Comparison of ENCODE assay signal across 9 mouse cellular contexts in the genomic region with DNA sequence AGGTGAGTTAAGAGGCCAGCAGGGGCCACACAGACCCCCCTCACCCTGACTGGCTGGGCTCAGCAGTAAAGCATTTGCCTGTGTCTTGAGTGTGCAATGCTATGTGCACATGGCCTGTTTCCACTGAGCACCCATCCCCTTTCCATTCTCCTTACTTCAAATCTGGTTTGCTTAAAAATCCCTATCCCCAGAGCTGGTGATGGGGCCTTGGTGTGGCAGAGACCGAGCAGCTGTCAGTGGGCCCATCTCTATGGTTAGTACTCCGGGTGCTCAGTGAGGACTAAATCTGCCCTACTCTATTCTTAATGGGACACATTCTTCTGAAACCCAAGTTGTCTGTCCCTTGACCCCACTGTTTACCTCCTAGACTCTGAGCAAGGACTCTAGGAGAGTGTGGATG. TPM values are rescaled to one million over a fixed set of nuclear protein-coding genes. Genes with fewer than 3 reads are reported as not detected.
A peak's percentile ranks its signal among the peaks of the same experiment; 100 is the strongest.
DNase-seq lines count a peak whose midpoint lies in the region; ATAC-seq and TF ChIP-seq lines count a peak whose summit lies in the region.
"Had no signal": no experiment of that assay in that cellular context is flagged by ENCODE, and none has a peak within 500 bp of the region (broad histone marks: within the 10 kb centered on the region; RNA-seq: fewer than 3 reads in every experiment).

No protein-coding gene starts in this region.

- H3K4me3 ChIP-seq in left cerebral cortex, adult 2 months = peak overlapping the region; percentile 88
- peak overlapping the region; percentile 68; the same call in 1 of the 2 replicates for H3K4me3 ChIP-seq in embryonic facial prominence, embryonic 15.5 days (replicated peaks)
- no peak overlapping the region for H3K4me3 ChIP-seq in limb, embryonic 10.5 days
- H3K4me3 ChIP-seq in midbrain, postnatal 0 days (ENCODE audit: low read depth, low read length) = peak overlapping the region; percentile 88
- H3K4me3 ChIP-seq: liver, embryonic 15.5 days had no signal

- DNase-seq in left cerebral cortex, adult 2 months (ENCODE audit: extremely low spot score in 1 of 2, low spot score in 2 of 2) = no peak
- DNase-seq in left cerebral cortex, adult 9 months (ENCODE audit: low spot score in 2 of 2) = no peak
- no peak for DNase-seq in limb, embryonic 10.5 days (ENCODE audit: low spot score)
- DNase-seq in midbrain, postnatal 0 days (ENCODE audit: low spot score) = no peak
- no peak for DNase-seq in layer of hippocampus, postnatal 14 days (ENCODE audit: low spot score in 2 of 2)
- no peak for DNase-seq in embryo, embryonic 11 days
- no peak for DNase-seq in heart, adult 8-10 months (ENCODE audit: low spot score)

- peak overlapping the region; percentile 93; the same call in 1 of the 2 replicates for H3K27ac ChIP-seq in left cerebral cortex, adult 2 months
- H3K27ac ChIP-seq in embryonic facial prominence, embryonic 15.5 days (replicated peaks) = no peak overlapping the region
- peak overlapping the region; percentile 58; the same call in 1 of the 2 replicates for H3K27ac ChIP-seq in limb, embryonic 10.5 days
- H3K27ac ChIP-seq in midbrain, postnatal 0 days (ENCODE audit: low read depth, low read length) = no peak overlapping the region
- H3K27ac ChIP-seq: liver, embryonic 15.5 days had no signal

- peaks cover 12% of the 10 kb centered on the region; the same call in 1 of the 2 replicates for H3K27me3 ChIP-seq in embryonic facial prominence, embryonic 15.5 days
- H3K27me3 ChIP-seq in limb, embryonic 10.5 days (ENCODE audit: low read depth, poor library complexity, severe bottlenecking) = peaks cover 47% of the 10 kb centered on the region
- H3K27me3 ChIP-seq in midbrain, postnatal 0 days (ENCODE audit: insufficient read depth, low read length) = no peaks in the 10 kb centered on the region

- H3K36me3 ChIP-seq in embryonic facial prominence, embryonic 15.5 days = no peaks in the 10 kb centered on the region
- no peaks in the 10 kb centered on the region for H3K36me3 ChIP-seq in limb, embryonic 10.5 days
- H3K36me3 ChIP-seq in midbrain, postnatal 0 days (ENCODE audit: insufficient read depth, low read length) = peaks cover 6% of the 10 kb centered on the region; the same call in 1 of the 2 replicates
- H3K36me3 ChIP-seq: liver, embryonic 15.5 days had no signal

- intact Hi-C loops in left cerebral cortex, adult 2 months (cut with DNase I) = no loop called here

- no peak for ATAC-seq in embryonic facial prominence, embryonic 15.5 days (ENCODE audit: insufficient number of reproducible peaks, low FRiP score, low TSS enrichment, low read depth)
- ATAC-seq in midbrain, postnatal 0 days (ENCODE audit: low FRiP score) = no peak

- H3K4me1 ChIP-seq in embryonic facial prominence, embryonic 15.5 days = peaks cover 32% of the 10 kb centered on the region
- H3K4me1 ChIP-seq in limb, embryonic 10.5 days = peaks cover 51% of the 10 kb centered on the region
- H3K4me1 ChIP-seq in midbrain, postnatal 0 days (ENCODE audit: insufficient read depth, low read length) = peaks cover 6% of the 10 kb centered on the region

- TF ChIP-seq CTCF in left cerebral cortex, adult 2 months (IDR thresholded peaks at IDR 0.05) = no peak
- no peak for TF ChIP-seq CTCF in midbrain, postnatal 0 days (IDR thresholded peaks at IDR 0.05)

- H3K9me3 ChIP-seq in embryonic facial prominence, embryonic 15.5 days (replicated peaks) = no peaks in the 10 kb centered on the region
- H3K9me3 ChIP-seq in limb, embryonic 10.5 days (replicated peaks) = no peaks in the 10 kb centered on the region
- H3K9me3 ChIP-seq in midbrain, postnatal 0 days (ENCODE audit: low read length) = no peaks in the 10 kb centered on the region
- H3K9me3 ChIP-seq: liver, embryonic 15.5 days had no signal

- 0 out of 2 replicates have a peak overlapping the region, but pooled peaks have one; percentile 16 for H3K9ac ChIP-seq in embryonic facial prominence, embryonic 15.5 days
- H3K9ac ChIP-seq in midbrain, postnatal 0 days (replicated peaks; ENCODE audit: low read length, poor library complexity, severe bottlenecking) = peak overlapping the region; percentile 90; the same call in 1 of the 2 replicates
- H3K9ac ChIP-seq: liver, embryonic 15.5 days had no signal

- peak overlapping the region; percentile 93 for H3K4me2 ChIP-seq in embryonic facial prominence, embryonic 15.5 days (replicated peaks)
- peak overlapping the region; percentile 97 for H3K4me2 ChIP-seq in midbrain, postnatal 0 days (ENCODE audit: low read depth, low read length, poor library complexity, severe bottlenecking)
- H3K4me2 ChIP-seq: liver, embryonic 15.5 days had no signal

- WGBS in embryonic facial prominence, embryonic 15.5 days = 43% methylated on average over 2 of the region's 2 CpGs
- 62% methylated on average over 2 of the region's 2 CpGs for WGBS in limb, embryonic 10.5 days
- WGBS in midbrain, postnatal 0 days = 78% methylated on average over 2 of the region's 2 CpGs

RNA-seq across cellular contexts. Expression of gene Insyn1, which starts 2.0 kb away (rescaled TPM):
- 100 to 1,000 TPM; 214 to 230 TPM for total RNA-seq in left cerebral cortex, adult 2 months (2021)
- 3.7 and 4.6 TPM in 2 replicates for polyA plus RNA-seq in embryonic facial prominence, embryonic 15.5 days (2015; fragmentation: Nextera tagmentation; extraction: Ambion mirVana)
- polyA plus RNA-seq in limb, embryonic 10.5 days (2016; fragmentation: Nextera tagmentation; extraction: Ambion mirVana) = 1.2 and 1.3 TPM in 2 replicates
- total RNA-seq in midbrain, postnatal 0 days (2014; rRNA removed) = 118 and 131 TPM in 2 replicates
- 7.2 and 9.0 TPM in 2 replicates for polyA plus RNA-seq in midbrain, postnatal 0 days (2015; fragmentation: Nextera tagmentation; extraction: Ambion mirVana)
- 100 to 1,000 TPM; 187 to 197 TPM for total RNA-seq in layer of hippocampus, postnatal 14 days (2021)
- 10 to 100 TPM; 22.5 to 33.7 (median 30.9) TPM for total RNA-seq in heart, adult 8-10 months (2022)
- polyA plus RNA-seq: liver, embryonic 15.5 days had no signal

Comparison
In these comparisons a context has a peak if more than half of its experiments do, and no peak if none do; other contexts are left out.
1. H3K27ac ChIP-seq: peak in left cerebral cortex, adult 2 months (single experiment) and limb, embryonic 10.5 days (single experiment); none in embryonic facial prominence, embryonic 15.5 days (single experiment) and midbrain, postnatal 0 days (single experiment).